Mouse (Mus musculus) lung, embryonic 15.5 days (tissue): ENCODE measurements around the gene Muc20. TPM values are rescaled to one million over a fixed set of nuclear protein-coding genes. Genes with fewer than 3 reads are reported as not detected.

Experiments
- ATAC-seq: fragments of 200-750 bp; cut with Nextera tagmentation; 2 replicates; pipeline ENCODE4 v1.8.0; 2017; ENCODE audit warnings: moderate number of reproducible peaks, borderline replicate concordance; ENCODE audit not compliant: low FRiP score, low TSS enrichment; ENCODE audit errors: extremely low read depth
- H3K27ac ChIP-seq: fragments of 300-500 bp; sonication (generic); 2 replicates; pipeline ENCODE4 v1.5.1; 2015; ENCODE audit warnings: moderate library complexity, mild to moderate bottlenecking, inconsistent platforms
- H3K27me3 ChIP-seq: fragments of 300-500 bp; sonication (generic); 2 replicates; pipeline ENCODE4 v1.6.1; 2015; ENCODE audit warnings: inconsistent platforms
- H3K36me3 ChIP-seq: fragments of 300-500 bp; sonication (generic); 2 replicates; pipeline ENCODE4 v1.6.1; 2015; ENCODE audit warnings: inconsistent platforms
- H3K4me1 ChIP-seq: fragments of 300-500 bp; sonication (generic); 2 replicates; pipeline ENCODE4 v1.6.1; 2015; ENCODE audit warnings: inconsistent platforms
- H3K4me2 ChIP-seq: fragments of 300-500 bp; sonication (generic); 2 replicates; pipeline ENCODE4 v1.6.1; 2015; ENCODE audit warnings: inconsistent platforms, mild to moderate bottlenecking, moderate library complexity
- H3K4me3 ChIP-seq: fragments of 300-500 bp; sonication (generic); 2 replicates; pipeline ENCODE4 v1.5.1; 2015; ENCODE audit warnings: mild to moderate bottlenecking, inconsistent platforms
- H3K9ac ChIP-seq: fragments of 300-500 bp; sonication (generic); 2 replicates; pipeline ENCODE4 v1.6.1; 2015; ENCODE audit warnings: inconsistent platforms
- H3K9me3 ChIP-seq: fragments of 300-500 bp; sonication (generic); 2 replicates; pipeline ENCODE4 v1.6.1; 2016; ENCODE audit warnings: inconsistent platforms
- WGBS: fragments of 180-500 bp; shearing (Covaris S2); methylation state at CpG from one replicate; pipeline ENCODE4 v1.1.7; 2015; 5-methylcytosine and 5-hydroxymethylcytosine counted together
- polyA plus RNA-seq: library from polyadenylated mRNA; unstranded; fragments of >200 nt; fragmentation: Nextera tagmentation; extraction: Ambion mirVana; gene quantifications from 2 replicates; pipeline ENCODE4 v1.2.1, GENCODE M21; 2015

The Muc20 gene
- polyA plus RNA-seq, 1 experiment from 2014 or later: 0.09 TPM

DNA sequence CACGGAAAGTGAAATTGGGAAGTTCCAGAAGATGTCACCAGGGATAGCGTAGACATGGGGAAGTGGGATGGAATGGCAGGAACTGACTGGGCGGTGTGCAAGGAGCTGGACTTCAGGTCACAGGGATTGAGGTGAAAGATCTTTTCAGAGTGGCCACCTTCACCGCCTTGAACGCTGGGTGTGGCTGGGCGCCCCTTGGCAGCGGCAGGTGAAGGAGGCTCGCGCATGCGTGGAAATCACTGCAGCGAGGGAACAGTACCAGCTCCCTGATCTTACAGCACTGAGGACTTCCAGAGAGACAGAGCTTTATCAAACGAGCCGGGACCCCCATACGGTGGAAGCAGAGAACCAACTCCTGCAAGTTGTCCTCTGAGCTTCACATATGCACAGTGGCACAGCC, 17.3 kb upstream of the Muc20 start:
- H3K27me3 ChIP-seq: no peaks in the 10 kb centered on the region
- 11% methylated on average over 14 of the region's 14 CpGs for WGBS
- ATAC-seq: 0 out of 2 replicates have a peak, but pooled peaks have one; percentile 6

GRCm38 (mm10) chr16:32813771-32814170, 16.5 kb upstream of the Muc20 start:
- H3K36me3 ChIP-seq: no peaks in the 10 kb centered on the region
- H3K9me3 ChIP-seq: no peaks in the 10 kb centered on the region
- no peak overlapping the region for H3K27ac ChIP-seq
- H3K4me2 ChIP-seq: no peak overlapping the region
- no peak overlapping the region for H3K4me3 ChIP-seq
- WGBS: 68% methylated on average over 3 of the region's 3 CpGs
- no peak for ATAC-seq
- no peak overlapping the region for H3K9ac ChIP-seq
- H3K4me1 ChIP-seq: peaks cover 18% of the 10 kb centered on the region
- no peaks in the 10 kb centered on the region for H3K27me3 ChIP-seq

More for the DNA sequence above, 17.3 kb upstream of the Muc20 start:
- Histone ChIP-seq H3K4me2 (peak overlapping the region; percentile 56), H3K4me3 (peak overlapping the region; percentile 30), H3K36me3 (no peaks in the 10 kb centered on the region), H3K9me3 (no peaks in the 10 kb centered on the region), H3K27ac (peak overlapping the region; percentile 62), H3K4me1 (peaks cover 18% of the 10 kb centered on the region), H3K9ac (peak overlapping the region; percentile 27)

DNA sequence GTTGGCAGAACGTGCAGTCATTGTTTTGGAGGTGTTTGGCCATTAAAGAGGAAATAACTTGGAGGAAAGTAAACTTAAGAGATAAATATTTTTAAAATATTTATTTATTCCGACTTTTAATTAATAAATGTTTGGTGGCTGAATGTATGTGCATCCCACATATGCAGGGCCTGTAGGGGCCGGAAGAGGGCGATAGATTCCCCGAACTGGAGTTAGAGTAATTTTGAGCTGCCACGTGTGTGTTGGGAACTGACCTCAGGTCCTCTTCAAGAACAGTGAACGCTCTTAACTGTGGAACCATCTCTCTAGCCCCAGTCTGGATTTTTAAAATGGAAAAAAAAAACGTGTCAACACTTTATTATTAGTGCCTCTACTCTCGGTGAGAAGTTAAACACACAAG, 16.1 kb upstream of the Muc20 start:
- no peak overlapping the region for H3K4me3 ChIP-seq
- no peaks in the 10 kb centered on the region for H3K27me3 ChIP-seq
- H3K36me3 ChIP-seq: no peaks in the 10 kb centered on the region
- no peaks in the 10 kb centered on the region for H3K9me3 ChIP-seq
- ATAC-seq: no peak
- 44% methylated on average over 9 of the region's 9 CpGs for WGBS
- H3K4me1 ChIP-seq: peaks cover 19% of the 10 kb centered on the region
- H3K4me2 ChIP-seq: peak overlapping the region; percentile 38
- no peak overlapping the region for H3K9ac ChIP-seq
- H3K27ac ChIP-seq: no peak overlapping the region

- Histone ChIP-seq H3K27me3 (no peaks in the 10 kb centered on the region), H3K36me3 (no peaks in the 10 kb centered on the region), H3K4me3 (no peak overlapping the region), H3K27ac (no peak overlapping the region), H3K4me1 (peaks cover 23% of the 10 kb centered on the region), H3K9ac (no peak overlapping the region), H3K4me2 (peak overlapping the region; percentile 38), H3K9me3 (no peaks in the 10 kb centered on the region)
- peak; percentile 55; the same call in 1 of the 2 replicates for ATAC-seq
- 1% methylated on average over 9 of the region's 9 CpGs for WGBS
Observed at GRCm38 (mm10) chr16:32812888-32813361, 15.7 kb upstream of the Muc20 start.

GRCm38 (mm10) chr16:32810321-32810720, 13.1 kb upstream of the Muc20 start, which contains the start of gene Smbd1:
TSS of gene Smbd1 (minus strand) at chr16:32810477.
- Histone ChIP-seq H3K27me3 (no peaks in the 10 kb centered on the region), H3K4me1 (peaks cover 27% of the 10 kb centered on the region), H3K36me3 (no peaks in the 10 kb centered on the region), H3K4me2 (no peak within 1 kb of the TSS), H3K4me3 (no peak within 1 kb of the TSS), H3K9me3 (no peaks in the 10 kb centered on the region), H3K27ac (no peak within 1 kb of the TSS), H3K9ac (no peak within 1 kb of the TSS)
- 79% methylated on average over 4 of the region's 4 CpGs for WGBS
- no peak for ATAC-seq

GRCm38 (mm10) chr16:32807408-32808185, 10.4 kb upstream of the Muc20 start:
- Histone ChIP-seq H3K27ac (peak overlapping the region; percentile 38), H3K4me1 (peaks cover 40% of the 10 kb centered on the region), H3K4me2 (no peak overlapping the region), H3K9ac (no peak overlapping the region), H3K4me3 (no peak overlapping the region), H3K9me3 (no peaks in the 10 kb centered on the region), H3K36me3 (no peaks in the 10 kb centered on the region), H3K27me3 (no peaks in the 10 kb centered on the region)
- 41% methylated on average over 8 of the region's 8 CpGs for WGBS
- ATAC-seq: peak; percentile 35; the same call in 1 of the 2 replicates

DNA sequence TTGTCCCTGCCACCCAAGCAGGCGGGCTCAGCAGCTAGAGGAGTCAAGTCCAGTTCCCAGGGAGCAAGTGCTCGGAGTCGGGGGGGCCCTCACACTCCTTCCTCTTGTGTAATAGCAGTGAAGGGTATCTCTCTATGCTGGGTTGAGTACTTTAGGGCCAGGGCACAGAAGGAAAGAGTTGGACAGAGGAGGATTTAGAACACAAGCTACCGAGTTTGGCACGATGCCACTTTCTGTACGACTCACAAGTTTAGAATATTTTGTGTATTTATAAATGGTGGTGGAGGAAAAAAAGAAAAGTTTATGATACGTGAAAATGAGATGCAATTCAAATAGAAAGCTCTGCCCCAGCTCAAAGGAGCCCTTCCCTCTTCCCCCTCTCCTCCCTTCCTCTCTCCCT, 7.9 kb upstream of the Muc20 start:
- peaks cover 46% of the 10 kb centered on the region for H3K4me1 ChIP-seq
- ATAC-seq: no peak
- H3K4me2 ChIP-seq: no peak overlapping the region
- H3K9ac ChIP-seq: no peak overlapping the region
- 34% methylated on average over 7 of the region's 7 CpGs for WGBS
- H3K27ac ChIP-seq: peak overlapping the region; percentile 49
- no peaks in the 10 kb centered on the region for H3K36me3 ChIP-seq
- H3K9me3 ChIP-seq: no peaks in the 10 kb centered on the region
- H3K4me3 ChIP-seq: no peak overlapping the region
- no peaks in the 10 kb centered on the region for H3K27me3 ChIP-seq

DNA sequence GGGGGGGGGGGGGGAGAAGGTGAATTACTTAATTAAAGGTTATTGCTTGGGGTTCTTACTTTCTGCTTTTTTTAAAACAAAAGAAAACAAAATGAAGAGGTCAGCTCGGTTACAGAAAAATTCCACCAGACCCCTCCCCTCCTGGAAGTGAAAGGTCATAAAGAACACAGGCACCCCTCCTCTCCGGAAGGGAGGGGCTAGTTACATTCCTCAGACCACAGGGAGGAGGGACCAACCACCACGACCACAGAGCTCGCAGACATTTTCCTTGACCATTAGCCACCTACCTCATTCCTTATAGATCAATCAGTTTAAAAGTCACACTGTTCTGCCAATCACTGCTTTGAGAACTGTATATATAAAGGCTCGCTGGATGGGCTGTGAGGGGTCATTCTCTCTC, 6.7 kb upstream of the Muc20 start:
- no peak overlapping the region for H3K4me2 ChIP-seq
- no peaks in the 10 kb centered on the region for H3K27me3 ChIP-seq
- peaks cover 46% of the 10 kb centered on the region for H3K4me1 ChIP-seq
- no peak overlapping the region for H3K9ac ChIP-seq
- no peaks in the 10 kb centered on the region for H3K36me3 ChIP-seq
- no peak for ATAC-seq
- no peaks in the 10 kb centered on the region for H3K9me3 ChIP-seq
- 34% methylated on average over 5 of the region's 5 CpGs for WGBS
- H3K27ac ChIP-seq: peak overlapping the region; percentile 80
- H3K4me3 ChIP-seq: no peak overlapping the region

DNA sequence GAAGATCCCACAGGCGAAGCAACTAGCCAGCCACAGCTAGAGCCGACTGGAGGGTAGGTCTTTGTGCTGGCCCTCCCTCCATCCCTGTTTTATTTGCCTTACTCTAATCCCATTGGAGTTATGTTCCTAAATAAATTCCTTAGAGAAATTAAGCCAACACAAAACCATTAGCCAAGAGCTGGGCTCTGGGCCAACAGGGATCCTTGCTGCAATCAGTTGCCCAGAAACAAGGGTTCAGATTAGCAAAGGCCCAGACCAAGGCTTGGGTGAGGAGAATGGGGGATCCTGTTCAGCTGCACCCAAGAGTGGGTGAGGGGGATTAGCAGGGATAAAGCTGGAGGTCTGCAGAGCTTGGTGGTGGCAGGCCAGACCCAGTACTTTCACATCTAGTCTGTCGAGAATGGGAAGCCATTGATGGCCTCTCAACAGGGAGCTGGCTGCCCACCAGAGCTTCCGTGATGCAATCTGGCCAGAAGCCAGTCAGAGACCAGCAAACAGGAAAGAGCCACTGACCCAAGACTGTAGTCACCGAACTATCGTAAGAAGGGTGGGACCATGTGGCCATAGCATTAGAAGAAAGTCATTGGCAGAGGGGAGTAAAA, 6.1 kb upstream of the Muc20 start:
- peak overlapping the region; percentile 80 for H3K27ac ChIP-seq
- WGBS: 11% methylated on average over 6 of the region's 6 CpGs
- H3K4me2 ChIP-seq: no peak overlapping the region
- H3K4me3 ChIP-seq: no peak overlapping the region
- peak; percentile 41; the same call in 1 of the 2 replicates for ATAC-seq
- no peaks in the 10 kb centered on the region for H3K27me3 ChIP-seq
- peaks cover 50% of the 10 kb centered on the region for H3K4me1 ChIP-seq
- H3K9me3 ChIP-seq: no peaks in the 10 kb centered on the region
- no peaks in the 10 kb centered on the region for H3K36me3 ChIP-seq
- H3K9ac ChIP-seq: no peak overlapping the region

- Histone ChIP-seq H3K4me2 (no peak overlapping the region), H3K27ac (no peak overlapping the region), H3K4me3 (no peak overlapping the region), H3K27me3 (no peaks in the 10 kb centered on the region), H3K36me3 (no peaks in the 10 kb centered on the region), H3K4me1 (peaks cover 10% of the 10 kb centered on the region), H3K9me3 (no peaks in the 10 kb centered on the region), H3K9ac (no peak overlapping the region)
- 47% methylated on average over 14 of the region's 14 CpGs for WGBS
- no peak; the same call in 1 of the 2 replicates for ATAC-seq
Observed at GRCm38 (mm10) chr16:32796676-32797425, 384 bp downstream of the Muc20 start.

GRCm38 (mm10) chr16:32795177-32795576, 2.1 kb downstream of the Muc20 start:
- 52% methylated on average over 1 of the region's 1 CpGs for WGBS
- H3K9ac ChIP-seq: no peak overlapping the region
- H3K9me3 ChIP-seq: no peaks in the 10 kb centered on the region
- no peak for ATAC-seq
- H3K4me1 ChIP-seq: peaks cover 6% of the 10 kb centered on the region; the same call in 1 of the 2 replicates
- H3K27ac ChIP-seq: no peak overlapping the region
- no peaks in the 10 kb centered on the region for H3K27me3 ChIP-seq
- no peak overlapping the region for H3K4me2 ChIP-seq
- H3K36me3 ChIP-seq: no peaks in the 10 kb centered on the region
- no peak overlapping the region for H3K4me3 ChIP-seq
